Mouse (Mus musculus): ENCODE data around the gene Pan2.

GRCm38 (mm10) chr10:128283604-128284579 lies 19.2 kb upstream of the Pan2 start:
- TF ChIP-seq CTCF (conservative IDR thresholded peaks at IDR 0.05; ENCODE audit: low read length) = peak; percentile 56
- TF ChIP-seq NANOG (IDR thresholded peaks at IDR 0.05; ENCODE audit: borderline replicate concordance, low read length) = no peak
- no peak for TF ChIP-seq POU5F1 (IDR thresholded peaks at IDR 0.05; ENCODE audit: borderline replicate concordance, low read length)
